Mouse (Mus musculus) urinary bladder, adult 18-20 months (tissue): ENCODE data around the gene Kdm5a.

Experiments used
- DNase-seq, 2 experiments: peaks; one replicate each; pipeline ENCODE4 v3.0.0; 2022; ENCODE audit warnings: low spot score in 2 of 2, mixed read lengths in 2 of 2

The Kdm5a gene

DNA sequence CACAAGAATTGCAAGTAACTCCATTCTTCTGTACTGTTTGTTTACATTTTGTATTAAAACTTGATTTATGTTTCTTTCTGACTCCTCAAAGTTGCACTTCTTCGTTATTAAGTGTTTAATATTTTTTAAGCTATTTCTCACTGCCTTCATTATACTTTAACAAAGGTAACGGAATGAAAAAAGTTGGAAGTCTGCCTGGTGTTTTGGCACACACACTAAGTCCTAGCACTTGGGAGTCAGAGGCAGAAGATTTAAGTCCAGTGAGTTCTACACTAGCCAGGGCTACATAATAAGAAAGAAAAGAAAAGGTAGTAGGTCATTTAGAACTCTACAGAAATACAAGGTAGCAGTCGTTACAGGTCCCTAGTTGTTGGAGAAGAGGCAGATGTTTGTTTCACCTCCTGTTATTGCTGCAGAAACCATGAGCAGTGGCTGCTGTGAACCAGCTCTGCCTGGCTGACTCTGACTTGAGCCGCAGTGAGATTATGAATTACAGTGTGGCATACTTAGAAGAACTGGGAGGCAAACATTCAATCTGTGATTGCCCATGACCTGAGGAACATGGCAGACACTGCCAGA lies 78.3 kb downstream of the Kdm5a start:
- DNase-seq = no peak

DNA sequence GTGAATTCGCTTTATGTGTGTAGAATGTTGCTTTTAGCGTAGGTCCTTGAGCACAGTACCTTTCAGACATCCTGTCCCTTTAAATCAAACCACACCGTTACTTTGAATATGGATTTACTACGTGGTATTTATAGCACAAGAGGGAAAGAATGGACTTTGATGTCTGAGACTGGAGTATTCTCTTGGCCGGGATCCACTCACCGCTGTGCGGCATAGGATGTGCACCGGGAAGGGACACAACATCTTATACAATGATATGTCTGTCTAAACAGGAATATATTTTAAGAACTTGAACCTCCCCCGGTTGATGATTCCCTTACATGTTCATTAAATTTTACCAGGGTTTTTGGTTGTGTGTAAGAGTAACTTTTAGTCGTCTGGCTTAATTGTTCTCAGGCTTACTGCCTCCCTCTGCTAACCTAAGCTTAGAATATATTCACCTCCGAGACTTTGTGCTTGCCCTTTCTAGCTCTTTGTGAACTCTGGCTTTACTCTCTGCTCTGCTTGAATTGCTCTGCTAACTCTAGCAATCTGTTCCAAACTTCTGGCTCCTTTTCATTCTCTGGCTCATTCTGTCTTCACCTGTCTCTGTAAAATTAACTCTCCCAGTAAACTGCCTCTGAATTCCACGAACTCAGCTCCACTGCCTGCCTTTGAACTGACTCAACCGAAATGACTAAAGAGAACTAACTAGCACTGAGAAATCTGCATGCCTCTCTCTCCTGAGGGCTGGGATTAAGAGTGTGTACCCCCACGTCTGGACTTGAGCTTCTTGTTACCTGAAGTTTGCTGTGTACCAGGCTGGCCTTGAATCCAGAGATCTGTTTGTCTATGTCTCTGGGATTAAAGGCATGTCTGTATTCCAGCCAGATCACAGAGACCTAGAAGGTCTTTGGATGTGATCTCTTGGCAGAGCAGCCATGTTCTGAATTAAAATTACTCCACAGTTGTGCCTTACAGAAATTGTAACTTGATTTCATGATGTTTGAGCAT lies 79.7 kb downstream of the Kdm5a start:
- DNase-seq = no peak

DNA sequence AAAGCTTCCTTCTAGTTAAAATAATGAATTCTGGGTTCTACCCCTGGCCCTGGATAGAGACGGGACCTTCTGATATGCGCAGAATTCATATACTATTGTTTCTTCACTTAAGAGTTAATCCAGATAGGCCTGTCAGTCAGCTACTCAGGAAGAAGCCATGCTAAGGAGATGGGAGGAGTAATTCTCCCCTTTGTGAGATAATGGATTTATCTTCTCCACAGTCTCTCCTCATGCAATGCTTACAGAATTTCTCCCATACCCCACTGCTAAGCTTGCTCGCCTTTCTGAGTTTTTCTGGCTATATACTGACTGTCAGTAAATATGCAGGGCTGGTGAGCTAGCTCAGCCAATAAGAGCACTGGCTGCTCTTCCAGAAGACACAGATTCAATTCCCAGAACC lies 86.3 kb downstream of the Kdm5a start:
- DNase-seq = no peak

DNA sequence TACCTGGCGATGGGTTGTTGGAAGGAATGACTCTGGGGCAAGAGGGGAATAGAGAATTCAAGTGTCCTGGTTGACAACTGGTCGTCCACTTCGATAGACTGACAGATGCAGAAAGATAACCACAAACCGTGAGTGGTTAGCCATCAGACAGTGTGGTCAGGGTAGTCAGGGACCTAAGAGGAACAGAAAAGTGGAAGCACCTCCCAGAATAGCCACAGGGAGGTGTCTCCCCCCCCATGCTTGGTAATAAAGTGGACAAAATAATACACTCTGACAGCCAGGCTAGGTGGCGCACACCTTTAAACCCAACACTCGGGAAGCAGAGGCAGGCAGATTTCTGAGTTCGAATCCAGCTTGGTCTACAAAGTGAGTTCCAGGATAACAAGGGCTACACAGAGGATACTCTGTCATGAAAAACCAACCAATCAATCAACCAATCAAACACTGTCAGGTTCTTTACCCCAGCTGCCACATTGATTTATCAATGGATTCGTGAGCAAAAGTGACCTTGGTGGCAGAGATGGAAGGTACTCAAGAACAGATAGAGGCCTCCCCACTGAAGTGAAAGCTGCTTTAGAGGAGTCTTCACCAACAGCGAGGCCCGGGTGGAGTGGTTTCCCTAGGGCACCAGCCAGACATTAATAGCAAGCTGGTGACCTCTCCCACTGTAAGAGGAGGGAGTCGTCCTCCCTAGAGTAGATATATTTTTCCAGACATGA lies 88.6 kb downstream of the Kdm5a start:
- DNase-seq = no peak

DNA sequence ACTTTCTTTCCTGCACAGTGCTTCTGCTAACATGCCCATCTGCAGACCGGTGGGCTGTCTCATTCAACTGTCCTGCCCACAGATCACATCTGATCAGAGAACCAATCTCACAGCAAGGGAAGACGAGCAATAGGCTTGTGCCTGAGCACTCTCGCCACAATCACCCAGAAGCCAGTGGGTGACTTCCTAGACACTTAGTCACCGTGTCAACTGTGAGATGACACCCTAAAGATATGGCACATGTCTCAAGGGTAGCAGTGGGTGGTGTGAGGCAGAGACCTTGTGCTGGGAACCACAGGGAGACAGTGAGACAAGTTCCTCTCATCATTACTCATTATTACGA lies 89.2 kb downstream of the Kdm5a start:
- DNase-seq = no peak

DNA sequence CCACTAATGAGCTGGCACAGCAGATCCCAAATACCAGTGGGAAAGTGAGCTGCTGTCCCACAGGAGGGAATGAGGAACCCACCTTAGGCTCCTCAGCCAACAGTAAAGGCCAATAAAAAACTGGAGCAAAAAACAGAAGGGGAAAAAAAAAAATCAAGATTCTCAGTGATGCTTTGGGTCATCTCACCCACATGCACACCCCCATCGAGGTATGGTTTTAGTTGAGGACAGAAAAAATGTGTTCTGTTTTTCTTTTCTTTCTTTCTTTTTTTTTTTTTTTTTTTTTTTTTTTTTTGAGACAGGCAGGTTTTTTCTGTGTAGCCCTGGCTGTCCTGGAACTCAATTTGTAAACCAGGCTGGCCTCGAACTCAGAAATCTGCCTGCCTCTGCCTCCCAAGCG lies 89.6 kb downstream of the Kdm5a start:
- DNase-seq = no peak

DNA sequence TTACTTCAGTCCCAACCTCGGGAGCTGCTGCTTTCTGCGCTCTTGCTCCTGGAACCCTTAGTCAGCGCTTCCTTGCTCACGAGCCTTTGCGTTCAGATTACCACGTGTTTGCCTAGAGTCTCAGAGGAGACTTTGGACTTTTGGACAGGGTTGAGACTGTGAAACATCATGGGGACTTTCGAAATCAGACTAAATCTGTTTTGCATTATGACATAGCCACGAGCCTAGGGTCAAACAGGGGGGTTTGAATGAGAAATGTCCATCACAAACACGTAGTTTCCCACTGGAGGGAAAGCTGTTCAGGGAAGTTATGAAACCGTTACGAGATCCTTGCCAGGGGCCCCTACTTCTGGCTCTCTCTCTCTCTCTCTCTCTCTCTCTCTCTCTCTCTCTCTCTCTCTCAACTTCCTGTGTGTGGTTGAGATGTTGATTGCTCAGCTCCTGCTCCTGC lies 90.7 kb downstream of the Kdm5a start:
- DNase-seq = no peak

DNA sequence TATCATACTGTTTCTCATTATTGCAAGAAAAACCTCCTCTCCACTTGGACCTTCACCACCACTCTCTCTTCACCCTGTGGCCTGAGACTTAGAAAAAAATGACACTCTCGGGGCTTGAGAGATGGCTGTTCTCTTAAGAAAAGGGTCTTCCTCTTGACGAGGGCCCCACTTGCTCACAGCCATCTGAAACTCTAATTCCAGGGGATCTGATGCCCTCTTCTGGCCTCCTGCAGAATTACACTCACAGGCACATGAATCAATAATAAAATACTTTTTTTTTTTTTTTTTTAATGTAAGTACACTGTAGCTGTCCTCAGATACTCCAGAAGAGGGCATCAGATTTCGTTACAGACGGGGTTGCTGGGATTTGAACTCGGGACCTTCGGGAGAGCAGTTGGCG lies 93.2 kb downstream of the Kdm5a start:
- DNase-seq = no peak

DNA sequence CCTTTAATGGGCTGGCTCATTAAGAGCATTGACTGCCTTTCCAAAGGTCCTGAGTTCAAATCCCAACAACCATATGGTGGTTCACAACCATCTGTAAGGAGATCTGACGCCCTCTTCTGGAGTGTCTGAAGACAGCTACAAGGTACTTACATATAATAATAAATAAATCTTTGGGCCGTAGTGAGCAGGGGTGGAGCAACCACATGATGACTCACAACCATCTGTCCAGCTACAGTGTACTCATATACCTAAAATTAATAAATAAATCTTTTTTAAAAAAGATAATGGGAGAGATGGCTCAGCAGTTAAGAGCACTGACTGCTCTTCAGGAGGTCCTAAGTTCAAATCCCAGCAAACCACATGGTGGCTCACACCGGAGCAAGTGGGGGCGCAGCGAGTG lies 93.8 kb downstream of the Kdm5a start:
- no peak for DNase-seq

DNA sequence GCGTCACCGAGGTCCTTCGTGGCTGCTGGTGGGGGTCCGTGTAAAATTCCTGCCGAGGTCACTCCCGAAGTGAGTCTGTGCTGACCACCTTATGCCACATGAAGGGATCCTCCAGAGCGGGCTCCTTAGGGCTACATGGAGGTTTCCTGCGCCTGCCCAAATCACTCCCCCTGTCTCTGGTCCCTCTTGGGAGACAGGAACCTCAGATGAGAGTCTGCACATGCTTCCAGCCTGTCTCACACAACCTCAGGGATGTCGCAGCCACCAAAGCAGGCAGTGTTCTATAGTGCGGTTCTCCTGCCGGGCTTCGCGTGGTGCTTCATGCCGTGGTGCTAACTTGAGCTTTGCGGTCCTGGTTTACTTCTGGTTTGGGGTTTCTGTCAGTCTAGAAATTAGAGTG lies 97.3 kb downstream of the Kdm5a start:
- no peak for DNase-seq

DNA sequence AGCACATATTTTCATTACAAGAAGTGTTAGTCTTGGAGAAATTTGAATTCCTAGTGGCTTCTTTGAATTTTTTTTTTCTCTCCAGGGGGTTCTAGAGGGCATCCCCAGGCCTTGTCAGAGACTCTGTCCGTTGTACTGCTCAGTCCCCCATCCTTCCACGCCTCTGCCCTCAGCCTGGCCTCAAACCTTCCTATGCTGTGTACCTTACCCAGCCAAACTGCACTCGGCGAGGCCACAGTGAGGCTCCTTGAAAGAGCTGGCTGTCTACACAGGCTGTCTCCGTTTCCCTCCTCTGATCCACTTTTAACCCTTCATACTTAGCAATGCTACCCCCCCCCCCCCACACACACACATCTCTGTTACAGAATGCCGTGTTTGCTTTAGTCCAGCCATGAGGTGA lies 98.3 kb downstream of the Kdm5a start:
- no peak for DNase-seq

DNA sequence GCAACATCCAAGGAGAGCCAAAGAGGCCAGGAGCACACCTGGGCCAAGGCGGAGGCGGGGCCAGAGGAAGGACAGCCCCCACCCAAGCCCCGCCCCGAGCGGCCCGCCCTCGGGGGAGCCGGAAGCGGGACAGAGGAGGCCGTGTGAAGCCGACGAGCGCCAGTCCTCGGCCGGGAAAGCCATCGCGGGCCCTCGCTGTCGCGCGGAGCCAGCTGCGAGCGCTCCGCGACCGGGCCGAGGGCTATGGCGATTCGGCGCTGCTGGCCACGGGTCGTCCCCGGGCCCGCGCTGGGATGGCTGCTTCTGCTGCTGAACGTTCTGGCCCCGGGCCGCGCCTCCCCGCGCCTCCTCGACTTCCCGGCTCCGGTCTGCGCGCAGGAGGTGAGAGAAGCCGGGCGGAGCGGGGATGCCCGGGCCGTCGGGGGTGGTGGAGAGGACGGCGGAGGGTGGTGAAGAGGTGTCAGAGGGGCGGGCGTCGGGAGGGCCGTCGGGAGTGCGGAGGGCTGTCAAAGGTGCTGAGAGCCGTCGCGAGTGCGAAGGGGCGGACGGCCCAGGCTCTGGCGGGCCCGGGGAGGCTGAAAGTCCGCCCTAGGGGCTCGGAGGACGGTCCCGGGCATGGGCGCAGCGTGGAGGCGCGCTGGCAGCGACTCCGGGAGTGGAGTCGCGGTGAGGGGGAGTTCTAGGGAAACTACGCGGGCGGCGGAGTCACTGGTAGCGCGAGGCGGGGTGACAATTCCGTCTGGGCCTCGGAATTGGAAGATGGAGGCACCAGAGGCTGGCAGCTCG lies 99.4 kb downstream of the Kdm5a start, which contains the start of gene Il17ra:
TSS of gene Il17ra (plus strand) at position 162 of the 786 bp plus-strand sequence.
- DNase-seq = peak; percentile 82 to 88

DNA sequence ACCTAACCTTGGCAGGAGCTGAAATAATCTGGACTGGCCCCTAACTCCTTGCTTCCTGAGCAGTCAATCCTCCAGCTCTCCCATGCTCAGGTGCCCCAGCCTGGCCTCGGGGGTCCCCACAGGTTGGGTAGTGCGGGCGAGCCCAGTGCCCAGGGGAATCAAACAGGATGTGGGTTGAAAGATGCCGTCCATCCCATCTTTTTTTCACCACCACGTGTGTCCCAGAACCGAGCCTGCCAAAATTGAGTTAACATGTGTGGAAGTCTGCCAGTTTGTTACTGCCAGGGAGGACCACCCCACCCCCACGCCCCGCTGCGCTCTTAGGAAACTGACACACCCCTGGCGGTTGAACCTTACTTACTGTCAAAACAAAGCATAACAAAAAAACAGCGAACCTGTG lies 100.0 kb downstream of the Kdm5a start:
- no peak for DNase-seq

DNA sequence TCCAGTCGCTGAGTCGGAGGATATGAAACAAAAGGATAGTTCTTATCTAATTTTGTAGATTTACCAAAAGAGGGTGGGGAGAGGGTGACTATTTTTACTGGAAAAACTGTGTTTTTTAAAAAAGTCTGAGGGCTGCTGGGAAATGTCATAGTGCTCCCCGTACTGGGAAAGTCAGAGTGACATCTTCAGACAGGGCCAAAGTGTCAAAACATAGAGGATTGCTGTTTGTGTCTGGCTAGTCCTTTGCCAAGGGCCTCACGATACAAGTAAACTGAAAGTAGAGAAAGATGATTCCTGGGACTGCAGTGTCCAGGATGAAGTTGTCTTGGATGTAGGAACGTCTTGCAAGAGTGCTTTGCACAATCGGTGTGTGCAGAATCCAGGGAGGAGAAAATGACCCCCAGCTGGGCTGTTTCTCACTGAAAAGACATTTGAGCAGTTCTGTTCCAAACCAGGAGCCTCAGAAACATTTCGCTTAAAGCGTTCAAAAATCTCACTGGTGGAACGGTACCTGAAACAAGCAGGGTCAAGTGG lies 100.5 kb downstream of the Kdm5a start:
- no peak for DNase-seq

DNA sequence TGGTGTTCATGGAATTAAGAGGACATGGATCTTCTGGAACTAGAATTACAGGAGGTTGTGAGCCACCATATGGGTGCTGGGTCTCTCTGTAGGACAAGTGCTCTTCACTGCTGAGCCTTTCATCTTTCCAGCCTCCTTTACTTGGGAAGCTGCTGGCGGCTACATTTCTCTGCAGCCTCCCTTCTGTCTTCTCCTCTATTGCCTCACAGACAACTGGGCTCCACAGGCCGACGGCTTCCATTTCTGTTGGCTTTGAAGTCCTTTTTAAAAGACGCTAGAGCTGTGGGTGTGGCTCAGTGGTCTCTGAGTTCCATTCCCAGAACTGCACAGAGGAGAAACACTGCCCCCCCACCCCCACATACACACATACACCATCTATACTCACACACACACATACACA lies 101.5 kb downstream of the Kdm5a start:
- DNase-seq = no peak

DNA sequence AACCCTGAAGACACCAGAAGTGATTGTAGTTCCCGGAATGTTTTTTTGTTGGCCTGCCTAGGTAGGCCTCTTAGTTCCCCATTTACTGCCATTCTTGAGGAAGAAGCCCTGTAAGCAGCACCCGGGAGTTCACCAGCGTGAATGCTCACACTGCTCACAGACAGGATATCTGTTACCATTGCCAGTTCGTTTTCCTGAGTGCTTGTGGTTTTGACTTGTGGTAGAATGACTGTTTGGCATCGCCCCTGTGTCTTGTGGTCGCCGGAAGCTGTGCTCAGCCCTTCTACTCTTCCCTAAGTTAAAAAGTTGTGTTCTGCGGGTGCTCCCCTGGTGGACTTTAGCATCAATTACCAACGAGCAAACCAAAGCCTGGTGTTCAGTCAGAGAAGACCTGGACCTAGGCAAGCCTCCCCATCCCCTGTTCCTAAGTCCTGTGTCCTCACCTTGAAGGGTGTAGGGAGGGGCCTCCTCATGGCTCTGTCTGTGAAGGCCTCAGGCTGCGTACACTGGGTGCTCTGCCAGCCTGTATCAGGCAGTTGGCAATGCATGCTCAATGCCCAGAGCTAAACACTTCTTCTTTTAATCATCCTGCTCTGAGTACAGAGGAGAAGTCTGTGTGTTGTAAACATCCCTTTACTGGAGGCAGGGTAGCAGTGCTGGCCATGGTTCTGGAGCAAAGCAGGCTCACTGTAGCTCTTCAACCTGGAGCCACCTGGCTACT lies 102.8 kb downstream of the Kdm5a start:
- no peak for DNase-seq

DNA sequence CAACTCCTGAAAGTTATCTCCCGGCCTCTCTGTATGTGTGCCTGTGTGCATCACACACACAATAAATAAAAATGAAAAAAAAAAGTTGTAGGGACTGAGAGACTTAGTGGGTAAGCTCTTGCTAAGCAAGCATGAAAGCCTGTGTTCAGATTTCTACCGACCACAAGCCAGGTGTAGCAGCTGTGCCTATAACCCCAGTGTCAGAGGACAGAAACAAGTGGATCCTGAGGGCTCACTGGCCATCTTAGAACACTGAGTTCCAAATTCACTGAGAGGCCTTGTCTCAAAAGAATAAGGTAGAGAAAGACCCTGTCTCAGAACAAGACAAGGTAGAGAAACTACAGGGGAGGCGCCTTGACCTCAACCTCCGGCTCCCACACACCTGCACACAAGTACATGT lies 104.3 kb downstream of the Kdm5a start:
- no peak for DNase-seq

DNA sequence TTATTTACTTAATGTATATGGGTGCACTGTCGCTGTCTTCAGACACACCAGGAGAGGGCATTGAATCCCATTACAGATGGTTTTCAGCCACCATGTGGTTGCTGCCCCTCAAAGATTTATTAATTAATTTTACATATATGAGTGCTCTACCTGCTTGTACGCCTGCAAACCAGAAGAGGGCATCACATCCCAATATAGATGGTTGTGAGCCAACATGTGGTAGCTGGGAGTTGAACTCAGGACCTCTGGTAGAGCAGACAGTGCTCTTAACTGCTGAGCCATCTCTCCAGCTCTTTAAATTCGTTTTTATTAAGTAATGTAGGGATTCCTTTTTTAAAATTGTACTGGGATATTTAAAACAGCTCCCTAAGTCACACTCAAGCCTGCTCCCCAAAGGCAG lies 105.3 kb downstream of the Kdm5a start:
- DNase-seq = no peak

DNA sequence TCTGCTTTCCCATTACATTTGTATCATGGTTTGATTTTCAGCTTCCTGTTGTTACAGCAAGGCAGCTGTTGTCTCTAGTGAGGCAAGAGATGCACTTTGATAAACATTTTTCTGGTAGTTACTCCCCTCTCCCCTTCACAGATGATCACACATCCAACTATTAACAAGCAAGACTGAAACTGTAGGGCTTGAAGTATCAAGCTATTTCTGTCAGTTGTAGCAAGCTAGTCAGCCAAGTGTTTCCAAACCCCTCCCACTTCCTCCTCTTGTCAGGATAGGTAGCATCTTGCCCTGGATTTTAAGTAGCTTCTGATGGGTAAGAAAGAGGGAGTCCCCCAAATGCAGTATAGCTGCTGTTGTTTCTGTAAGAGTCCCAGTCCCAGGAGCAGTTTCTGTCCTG lies 105.8 kb downstream of the Kdm5a start:
- no peak for DNase-seq

DNA sequence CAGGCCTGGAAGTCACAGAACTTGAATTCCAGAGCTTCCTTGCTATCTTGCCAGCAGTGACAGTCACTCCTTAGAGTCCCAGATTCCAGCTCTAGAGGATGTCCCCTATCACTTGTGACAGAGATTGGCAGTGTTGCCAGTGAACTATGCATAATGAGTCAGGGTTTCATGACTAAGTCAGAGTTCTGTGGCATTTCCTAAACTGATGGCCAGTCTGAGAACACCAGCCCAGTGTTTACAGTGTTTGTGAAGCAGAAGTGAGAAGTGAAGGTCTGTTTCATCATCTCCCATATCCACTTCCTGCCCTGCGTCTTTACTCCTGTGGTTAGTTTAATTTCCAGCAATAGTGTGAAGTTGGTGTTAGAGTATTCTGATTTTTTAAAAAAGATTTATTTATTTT lies 106.7 kb downstream of the Kdm5a start:
- no peak for DNase-seq

DNA sequence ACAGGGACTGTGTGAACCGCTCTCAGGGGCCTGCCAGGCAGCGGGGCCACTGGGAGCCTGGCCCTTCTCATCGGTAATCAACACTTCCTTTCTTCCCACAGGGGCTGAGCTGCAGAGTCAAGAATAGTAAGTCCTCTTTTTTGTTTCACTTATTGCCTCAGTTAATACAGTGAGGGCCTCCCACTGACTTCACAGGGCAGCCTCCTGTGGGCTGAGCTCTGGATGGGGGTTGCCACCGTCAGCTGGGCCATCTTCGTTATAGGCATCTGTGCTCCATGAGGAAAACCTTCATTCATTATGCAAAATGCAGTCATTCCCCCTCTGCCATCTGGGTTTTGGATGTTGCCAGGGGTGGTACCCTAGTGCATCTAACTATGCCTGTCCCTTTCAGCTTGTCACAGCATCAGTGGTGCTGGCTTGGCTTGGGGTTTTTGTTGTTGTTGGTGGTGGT lies 108.1 kb downstream of the Kdm5a start:
- DNase-seq = no peak
